Mouse (Mus musculus): Measurements from ENCODE around the gene Tmem182. TPM values are rescaled to one million over a fixed set of nuclear protein-coding genes. Genes with fewer than 3 reads are reported as not detected.

The Tmem182 gene
- polyA plus RNA-seq, 1 experiment from 2014 or later: 2.2 TPM

DNA sequence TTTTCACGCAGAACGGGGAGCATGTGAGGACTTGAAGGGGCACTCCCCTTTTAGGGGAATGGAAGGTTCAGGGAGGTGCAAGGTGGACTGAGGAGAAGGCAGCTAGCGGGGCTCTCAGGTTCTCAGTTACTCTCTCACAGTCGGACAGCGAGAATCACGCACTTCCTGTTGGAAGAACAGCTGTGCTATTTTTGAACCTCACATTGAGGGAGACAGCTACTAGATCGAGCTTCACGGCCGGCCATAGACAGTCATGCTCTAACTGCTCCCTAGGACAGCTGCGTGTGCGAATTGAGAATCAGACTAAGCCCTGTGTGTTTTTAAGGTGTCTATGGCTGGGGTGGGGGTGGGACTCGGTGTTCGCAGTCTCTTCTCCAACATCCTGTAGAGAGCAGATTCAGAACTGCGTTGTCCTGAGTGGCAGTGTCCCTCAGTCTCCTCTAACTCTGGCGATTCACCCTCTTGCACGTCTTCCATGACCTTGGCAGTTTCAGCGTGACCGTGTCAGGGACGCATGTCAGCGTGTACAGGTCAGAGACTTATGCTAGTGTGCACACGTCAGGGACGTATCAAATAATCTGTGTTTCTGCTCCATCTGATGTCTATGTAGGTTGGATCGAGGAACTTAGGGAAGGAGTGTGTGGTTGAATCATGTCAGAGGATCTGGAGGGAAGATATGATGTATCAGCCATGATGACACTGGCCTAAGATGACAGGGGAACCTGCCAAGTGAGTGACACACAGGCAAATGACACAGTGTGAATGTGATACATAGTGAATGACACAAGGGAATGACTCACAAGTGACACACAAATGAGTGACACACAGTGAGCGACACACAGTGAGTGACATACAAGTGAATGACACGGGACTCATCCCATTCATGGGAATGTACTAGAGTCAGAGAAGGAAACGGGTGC is 69.3 kb downstream of the Tmem182 start:
- Histone ChIP-seq H3K36me3 (no peaks in the 10 kb centered on the region), H3K4me1 (0 out of 2 replicates have a peak, but pooled peaks cover 6% of the 10 kb centered on the region), H3K9ac (no peak overlapping the region), H3K27ac (no peak overlapping the region), H3K4me2 (replicated peaks) (no peak overlapping the region), H3K27me3 (no peaks in the 10 kb centered on the region), H3K9me3 (no peaks in the 10 kb centered on the region), H3K4me3 (no peak overlapping the region)
- WGBS: 83% methylated on average over 26 of the region's 26 CpGs
- 0 out of 2 replicates have a peak, but pooled peaks have one; percentile 25 for ATAC-seq (ENCODE audit: low FRiP score, low read depth)

DNA sequence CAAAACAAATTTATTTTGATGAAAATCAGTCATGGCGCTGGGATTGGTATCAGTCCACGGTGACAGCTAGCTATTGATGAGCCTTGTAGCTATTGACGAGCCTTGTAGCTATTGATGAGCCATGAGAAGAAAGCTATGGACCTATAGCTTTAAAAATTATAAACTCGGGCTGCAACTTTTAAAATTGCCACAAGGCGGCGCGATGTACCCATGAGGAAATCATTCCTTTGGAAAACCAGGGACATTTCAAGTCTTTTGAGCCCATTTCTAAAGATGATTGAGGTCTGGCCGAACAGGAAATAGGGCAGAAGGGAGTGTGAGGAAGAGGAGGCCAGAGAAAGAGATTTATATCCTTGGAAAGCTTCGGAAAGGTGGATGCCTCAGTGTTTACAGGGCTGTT is 73.7 kb downstream of the Tmem182 start:
- H3K4me2 ChIP-seq (replicated peaks): no peak overlapping the region
- H3K27me3 ChIP-seq: 0 out of 2 replicates have a peak, but pooled peaks cover 5% of the 10 kb centered on the region
- H3K4me3 ChIP-seq: no peak overlapping the region
- H3K9ac ChIP-seq: no peak overlapping the region
- H3K36me3 ChIP-seq: no peaks in the 10 kb centered on the region
- H3K4me1 ChIP-seq: no peaks in the 10 kb centered on the region
- H3K27ac ChIP-seq: no peak overlapping the region
- no peaks in the 10 kb centered on the region for H3K9me3 ChIP-seq
- WGBS: 15% methylated on average over 9 of the region's 9 CpGs
- ATAC-seq (ENCODE audit: low FRiP score, low read depth): no peak

DNA sequence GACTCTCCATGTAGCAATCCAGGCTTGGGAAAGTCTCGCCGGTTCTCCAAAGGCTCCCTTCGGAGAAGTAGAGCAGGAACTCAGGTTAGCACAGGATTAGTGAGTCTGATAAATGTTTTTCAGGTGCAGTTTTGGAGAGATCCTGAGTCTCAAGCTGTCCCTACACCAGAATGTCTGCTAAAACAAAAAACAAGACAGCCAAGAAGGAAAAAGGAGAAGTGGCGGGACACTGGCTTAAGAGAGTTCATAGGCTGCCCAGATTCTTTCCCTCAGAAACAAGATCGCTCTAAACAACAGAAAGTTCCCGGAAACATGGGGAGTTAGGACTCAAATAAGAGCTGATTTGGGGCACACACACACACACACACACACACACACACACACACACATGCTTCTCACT is 74.1 kb downstream of the Tmem182 start:
- Histone ChIP-seq H3K27ac (no peak overlapping the region), H3K4me3 (no peak overlapping the region), H3K36me3 (no peaks in the 10 kb centered on the region), H3K9me3 (no peaks in the 10 kb centered on the region), H3K27me3 (0 out of 2 replicates have a peak, but pooled peaks cover 5% of the 10 kb centered on the region), H3K4me2 (replicated peaks) (no peak overlapping the region), H3K9ac (no peak overlapping the region), H3K4me1 (no peaks in the 10 kb centered on the region)
- WGBS: 79% methylated on average over 6 of the region's 6 CpGs
- ATAC-seq (ENCODE audit: low FRiP score, low read depth): no peak

DNA sequence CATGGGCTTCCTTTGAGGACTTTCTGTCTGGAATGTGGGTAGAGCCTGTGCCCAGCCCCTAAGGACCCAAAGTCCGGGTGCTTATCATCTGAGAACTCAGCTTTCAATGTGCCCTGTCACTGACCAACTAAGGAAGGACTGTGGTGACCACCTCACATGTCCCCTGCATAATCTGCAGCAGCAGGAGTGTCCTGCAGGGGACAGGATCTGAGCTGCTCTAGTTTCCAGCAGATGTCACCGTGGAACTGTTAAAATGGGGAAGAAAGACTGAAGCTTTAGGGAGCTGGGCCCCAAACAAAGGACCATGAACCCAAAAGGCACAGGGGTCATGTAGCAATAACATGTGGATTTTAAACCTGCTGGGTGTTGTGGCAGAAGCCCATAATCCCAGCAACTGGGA is 75.1 kb downstream of the Tmem182 start:
- 64% methylated on average over 2 of the region's 2 CpGs for WGBS
- H3K36me3 ChIP-seq: no peaks in the 10 kb centered on the region
- no peak overlapping the region for H3K9ac ChIP-seq
- H3K27ac ChIP-seq: no peak overlapping the region
- H3K4me1 ChIP-seq: no peaks in the 10 kb centered on the region
- H3K27me3 ChIP-seq: 0 out of 2 replicates have a peak, but pooled peaks cover 5% of the 10 kb centered on the region
- H3K4me2 ChIP-seq (replicated peaks): no peak overlapping the region
- H3K9me3 ChIP-seq: no peaks in the 10 kb centered on the region
- ATAC-seq (ENCODE audit: low FRiP score, low read depth): no peak
- no peak overlapping the region for H3K4me3 ChIP-seq

DNA sequence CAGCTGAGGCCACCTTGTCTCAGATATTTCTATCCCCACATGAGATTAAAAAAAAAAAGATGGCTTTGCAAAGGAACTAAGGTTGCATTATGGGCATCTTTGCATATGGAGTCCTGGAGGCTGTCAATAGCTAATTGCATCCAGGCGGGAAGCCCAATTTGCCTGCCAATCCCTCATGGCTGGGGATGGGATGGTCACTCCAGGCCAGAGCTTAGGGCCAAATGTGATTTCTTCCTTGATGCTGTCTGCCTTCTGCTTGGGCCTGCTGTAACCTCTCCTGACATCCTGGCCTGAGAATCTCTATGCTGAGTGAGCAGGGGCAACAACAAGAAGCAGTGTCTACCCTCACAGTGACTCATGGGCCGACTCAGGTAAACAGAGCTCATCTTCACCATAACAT is 78.5 kb downstream of the Tmem182 start:
- 0 out of 2 replicates have a peak, but pooled peaks cover 5% of the 10 kb centered on the region for H3K27me3 ChIP-seq
- no peak overlapping the region for H3K9ac ChIP-seq
- no peaks in the 10 kb centered on the region for H3K4me1 ChIP-seq
- no peak overlapping the region for H3K4me3 ChIP-seq
- no peaks in the 10 kb centered on the region for H3K9me3 ChIP-seq
- H3K36me3 ChIP-seq: no peaks in the 10 kb centered on the region
- H3K4me2 ChIP-seq (replicated peaks): no peak overlapping the region
- no peak overlapping the region for H3K27ac ChIP-seq
- 78% methylated on average over 2 of the region's 2 CpGs for WGBS
- no peak for ATAC-seq (ENCODE audit: low FRiP score, low read depth)

DNA sequence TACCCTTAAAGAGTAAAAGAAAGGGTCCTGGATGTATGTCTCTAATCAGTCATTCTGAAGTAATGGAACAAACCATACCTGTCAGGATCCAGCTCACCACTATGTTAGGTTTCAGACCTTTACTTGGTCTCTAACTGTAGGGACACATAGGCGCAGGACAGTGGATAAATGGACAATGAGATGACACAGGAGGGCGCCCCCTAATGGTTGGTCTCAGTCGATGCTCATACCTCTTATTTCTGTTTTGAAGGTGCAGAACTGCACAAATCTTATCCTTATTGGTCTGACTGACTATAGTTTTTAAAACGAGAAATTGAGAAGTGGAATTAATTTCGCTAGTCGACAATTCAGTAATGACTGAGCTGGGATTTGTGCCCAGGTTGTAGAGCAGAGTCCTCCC is 79.5 kb downstream of the Tmem182 start:
- Histone ChIP-seq H3K4me1 (no peaks in the 10 kb centered on the region), H3K4me3 (no peak overlapping the region), H3K36me3 (no peaks in the 10 kb centered on the region), H3K9ac (no peak overlapping the region), H3K9me3 (no peaks in the 10 kb centered on the region), H3K4me2 (replicated peaks) (no peak overlapping the region), H3K27ac (no peak overlapping the region), H3K27me3 (0 out of 2 replicates have a peak, but pooled peaks cover 5% of the 10 kb centered on the region)
- WGBS: 76% methylated on average over 6 of the region's 6 CpGs
- no peak for ATAC-seq (ENCODE audit: low FRiP score, low read depth)

DNA sequence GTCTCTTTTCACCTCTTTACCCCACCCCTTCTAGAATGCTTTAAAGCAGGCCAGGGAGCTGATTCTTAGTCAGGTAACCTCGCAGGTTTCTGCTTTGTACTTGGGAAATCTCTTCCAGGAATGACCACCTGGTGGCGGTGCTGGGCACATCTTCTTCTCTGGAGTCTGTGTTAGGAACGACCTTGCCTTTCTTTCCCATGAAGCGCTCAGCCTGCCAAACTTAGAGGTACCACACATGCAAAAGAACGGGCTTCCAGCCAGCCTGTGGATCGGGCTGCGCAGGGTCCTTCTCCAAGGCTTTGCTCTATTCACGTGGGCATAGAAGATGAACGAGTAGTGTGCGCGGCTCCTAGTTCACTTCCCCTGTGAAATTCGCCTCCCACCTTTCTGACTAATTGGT is 82.3 kb downstream of the Tmem182 start:
- peak; percentile 61; the same call in 1 of the 2 replicates for ATAC-seq (ENCODE audit: low FRiP score, low read depth)
- Histone ChIP-seq H3K36me3 (no peaks in the 10 kb centered on the region), H3K4me3 (no peak overlapping the region), H3K27me3 (0 out of 2 replicates have a peak, but pooled peaks cover 2% of the 10 kb centered on the region), H3K4me2 (replicated peaks) (0 out of 2 replicates have a peak overlapping the region, but pooled peaks have one; percentile 26), H3K4me1 (no peaks in the 10 kb centered on the region), H3K9me3 (no peaks in the 10 kb centered on the region), H3K9ac (no peak overlapping the region), H3K27ac (no peak overlapping the region)
- WGBS: 39% methylated on average over 12 of the region's 12 CpGs

DNA sequence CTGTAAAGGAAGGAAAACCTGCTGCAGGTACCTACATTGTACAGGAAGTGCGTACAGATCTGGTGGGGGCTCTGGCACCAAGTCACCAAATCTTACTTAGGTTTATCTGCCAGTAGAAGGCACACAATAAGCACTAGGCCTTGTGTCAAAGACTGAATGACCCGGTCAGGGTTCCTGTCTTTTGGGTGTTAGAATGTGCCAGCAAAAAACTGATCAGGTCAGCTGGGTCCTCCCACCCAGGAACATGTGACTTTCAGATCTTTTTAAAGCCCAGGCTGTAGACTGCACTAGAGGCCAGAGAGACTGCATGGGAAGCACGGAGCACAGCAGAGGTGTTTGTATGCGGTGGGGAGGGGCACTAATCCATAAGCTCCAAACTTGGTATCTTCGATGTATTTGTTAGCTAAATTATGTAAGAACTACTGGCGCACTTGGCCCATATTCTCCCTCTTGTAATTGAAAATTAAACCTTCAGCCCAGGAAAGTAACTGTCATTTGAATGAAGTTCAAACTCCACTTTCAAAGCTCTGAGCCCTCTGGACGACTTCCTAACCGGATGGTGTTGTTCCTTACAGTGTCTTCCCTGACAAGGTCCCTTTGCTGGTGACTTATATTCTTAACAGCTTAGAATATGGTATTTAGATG is 83.1 kb downstream of the Tmem182 start:
- Histone ChIP-seq H3K4me3 (no peak overlapping the region), H3K36me3 (no peaks in the 10 kb centered on the region), H3K27ac (no peak overlapping the region), H3K4me2 (replicated peaks) (no peak overlapping the region), H3K27me3 (no peaks in the 10 kb centered on the region), H3K9ac (no peak overlapping the region), H3K4me1 (no peaks in the 10 kb centered on the region), H3K9me3 (no peaks in the 10 kb centered on the region)
- no peak for ATAC-seq (ENCODE audit: low FRiP score, low read depth)
- 92% methylated on average over 8 of the region's 8 CpGs for WGBS

DNA sequence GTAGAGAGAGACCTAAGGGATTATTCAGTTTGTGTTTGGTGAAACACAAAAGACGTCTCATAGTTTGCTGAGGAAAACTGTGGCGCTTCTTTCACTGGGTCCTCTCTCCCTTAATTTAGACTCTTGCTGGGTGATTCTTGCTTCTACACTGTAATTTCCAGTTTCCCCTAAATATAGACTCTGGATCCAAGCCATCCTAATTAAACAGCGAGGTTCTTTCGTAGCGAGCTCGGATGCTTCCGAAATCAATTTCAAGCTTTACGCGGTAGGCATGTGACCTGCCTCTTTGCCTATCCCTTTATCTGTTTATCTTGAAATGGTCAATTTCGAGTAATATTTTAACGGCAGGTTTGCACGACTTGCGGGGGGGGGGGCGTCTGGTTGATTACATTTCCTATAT is 84.2 kb downstream of the Tmem182 start:
- H3K9ac ChIP-seq: no peak overlapping the region
- no peaks in the 10 kb centered on the region for H3K4me1 ChIP-seq
- no peak overlapping the region for H3K4me2 ChIP-seq (replicated peaks)
- H3K27ac ChIP-seq: no peak overlapping the region
- no peaks in the 10 kb centered on the region for H3K9me3 ChIP-seq
- H3K36me3 ChIP-seq: no peaks in the 10 kb centered on the region
- no peak overlapping the region for H3K4me3 ChIP-seq
- H3K27me3 ChIP-seq: no peaks in the 10 kb centered on the region
- no peak for ATAC-seq (ENCODE audit: low FRiP score, low read depth)
- 83% methylated on average over 14 of the region's 14 CpGs for WGBS

DNA sequence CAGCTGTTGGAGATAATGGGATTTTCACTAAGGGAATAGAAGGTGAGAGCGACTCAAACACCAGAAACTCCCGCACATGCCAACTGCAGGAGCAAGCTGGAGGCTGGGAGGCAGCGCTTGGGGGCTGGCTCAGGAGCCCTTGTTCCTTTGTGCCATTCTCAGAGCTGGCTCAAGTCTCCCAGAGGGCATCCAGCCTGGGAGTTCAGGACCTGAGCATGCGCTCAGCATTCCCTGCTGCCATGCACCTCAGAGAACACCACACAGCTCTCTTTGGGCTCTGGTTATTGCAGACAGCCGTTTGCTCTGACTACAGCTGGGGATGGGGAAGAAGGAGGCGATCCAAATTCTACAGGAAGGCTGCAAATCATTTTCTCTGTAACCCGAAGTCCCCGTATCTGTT is 84.8 kb downstream of the Tmem182 start:
- Histone ChIP-seq H3K27ac (no peak overlapping the region), H3K9me3 (no peaks in the 10 kb centered on the region), H3K4me1 (no peaks in the 10 kb centered on the region), H3K36me3 (no peaks in the 10 kb centered on the region), H3K9ac (no peak overlapping the region), H3K27me3 (no peaks in the 10 kb centered on the region), H3K4me3 (no peak overlapping the region), H3K4me2 (replicated peaks) (0 out of 2 replicates have a peak overlapping the region, but pooled peaks have one; percentile 7)
- no peak for ATAC-seq (ENCODE audit: low FRiP score, low read depth)
- 44% methylated on average over 8 of the region's 8 CpGs for WGBS

DNA sequence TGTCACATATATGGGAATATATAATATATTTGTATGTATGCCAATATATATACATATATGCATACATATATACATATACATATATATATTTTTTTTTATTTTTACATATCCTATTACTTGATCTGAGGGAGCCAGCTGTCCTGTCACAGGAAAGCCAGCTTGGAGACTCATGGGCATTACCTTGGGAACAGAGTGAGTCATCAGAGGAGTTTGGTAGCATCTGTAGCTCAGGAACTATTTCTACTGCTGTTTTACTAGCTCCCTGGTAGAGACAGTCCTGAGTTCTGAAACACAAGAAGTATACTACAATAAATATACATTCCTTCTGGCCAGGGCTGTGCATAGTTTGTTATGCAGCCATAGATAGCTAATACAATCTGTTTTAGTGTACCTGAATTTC is 98.3 kb downstream of the Tmem182 start:
- Histone ChIP-seq H3K9me3 (no peaks in the 10 kb centered on the region), H3K36me3 (no peaks in the 10 kb centered on the region), H3K4me3 (no peak overlapping the region), H3K4me2 (replicated peaks) (no peak overlapping the region), H3K27ac (no peak overlapping the region), H3K4me1 (no peaks in the 10 kb centered on the region), H3K9ac (no peak overlapping the region), H3K27me3 (no peaks in the 10 kb centered on the region)
- ATAC-seq (ENCODE audit: low FRiP score, low read depth): no peak

Data from limb, embryonic 13.5 days (tissue).